Mouse (Mus musculus) CD8-positive naive resting alpha-beta T cell, adult 57 days (primary cell): ENCODE results near the gene Slc2a2. TPM values are rescaled to one million over a fixed set of nuclear protein-coding genes. Genes with fewer than 3 reads are reported as not detected.

Source experiments
- total RNA-seq: library from RNA; stranded (reverse); gene quantifications from one replicate; pipeline ENCODE4 v1.2.4, GENCODE M21; 2023

Gene Slc2a2
- total RNA-seq, result not detected

GRCm38 (mm10) chr3:28697797-28698196 is at the start of gene Slc2a2:
TSS of gene Slc2a2 (plus strand) at chr3:28697903.

Other genes with a start within 250 kb of the Slc2a2 start
- gene Eif5a2, start 83.4 kb downstream of the Slc2a2 start, total RNA-seq, result 4.7 TPM
- gene Rpl22l1, start 107.5 kb downstream of the Slc2a2 start, total RNA-seq, result 398 TPM
- not detected for gene Gm1527, start 194.7 kb downstream of the Slc2a2 start, total RNA-seq